Mouse (Mus musculus): ENCODE data around the gene Kdelr2.

DNA sequence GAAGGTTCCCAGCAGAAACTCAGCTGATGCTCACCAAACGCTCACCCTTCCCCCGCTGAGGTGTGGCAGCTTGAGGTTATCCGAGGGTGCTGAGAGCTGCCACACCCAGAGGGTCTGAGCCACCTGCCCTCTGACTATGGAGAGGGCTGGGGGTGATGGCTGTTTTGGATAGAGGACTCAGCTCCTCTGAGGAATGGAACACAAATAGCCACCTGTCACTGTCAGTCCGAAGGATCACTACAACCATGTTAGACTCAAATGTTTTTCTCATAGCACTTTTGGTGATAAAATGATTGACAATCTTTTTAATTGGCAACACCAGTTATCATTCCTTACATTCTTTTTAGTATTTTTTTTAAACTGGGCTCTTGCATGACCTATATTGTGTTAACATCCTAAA, 17.8 kb downstream of the Kdelr2 start:
- TF ChIP-seq POLR2A (IDR thresholded peaks at IDR 0.05; ENCODE audit: low read depth, low read length) (no peak), CTCF (conservative IDR thresholded peaks at IDR 0.05; ENCODE audit: insufficient read depth, insufficient read length, low read depth, low read length) (no peak)
